ENCODE assay signal across 41 mouse cellular contexts in the genomic region with DNA sequence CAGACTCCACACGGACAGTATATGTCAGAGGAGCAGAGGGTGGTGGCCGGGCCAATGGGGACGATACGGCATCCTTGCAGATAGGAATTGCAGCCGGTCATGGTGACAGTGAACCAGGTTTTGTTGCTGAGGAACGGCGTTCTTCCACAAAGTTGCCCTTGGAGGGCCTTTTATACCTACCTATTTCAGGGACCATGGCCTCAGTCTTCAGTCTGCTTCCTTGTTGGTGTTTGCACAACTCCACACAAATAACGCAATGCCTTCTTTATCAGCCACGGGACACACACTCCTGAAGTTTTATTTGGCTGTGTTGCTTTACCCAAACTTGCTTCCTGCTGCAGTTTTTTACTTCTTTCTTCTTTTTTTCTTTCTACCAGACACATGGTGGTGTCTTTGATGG. TPM values are rescaled to one million over a fixed set of nuclear protein-coding genes. Genes with fewer than 3 reads are reported as not detected.
"Had no signal": no experiment of that assay in that cellular context is flagged by ENCODE, and none has a peak within 500 bp of the region (broad histone marks: within the 10 kb centered on the region; RNA-seq: fewer than 3 reads in every experiment).

A gene (minus strand): TSS at position 101 of the 400 bp plus-strand sequence.

- H3K9me3 ChIP-seq: heart, embryonic 10.5 days; heart, embryonic 12.5 days; heart, embryonic 13.5 days; heart, embryonic 15.5 days; hindbrain, embryonic 10.5 days; hindbrain, embryonic 12.5 days; hindbrain, embryonic 13.5 days; hindbrain, embryonic 15.5 days; intestine, embryonic 15.5 days; kidney, embryonic 15.5 days had no signal

- ATAC-seq: hindbrain, embryonic 16.5 days; hindbrain, postnatal 0 days; inflammation-experienced regulatory T-cells, adult 6 months; intestine, embryonic 15.5 days; intestine, embryonic 16.5 days; intestine, postnatal 0 days had no signal

- H3K36me3 ChIP-seq: heart, embryonic 10.5 days; heart, embryonic 12.5 days; heart, embryonic 13.5 days; heart, embryonic 15.5 days; hindbrain, embryonic 10.5 days; hindbrain, embryonic 12.5 days; hindbrain, embryonic 13.5 days; hindbrain, embryonic 15.5 days; intestine, embryonic 15.5 days; kidney, embryonic 15.5 days had no signal

- H3K4me3 ChIP-seq: heart, embryonic 10.5 days; heart, embryonic 12.5 days; heart, embryonic 13.5 days; heart, embryonic 15.5 days; hindbrain, embryonic 10.5 days; hindbrain, embryonic 12.5 days; hindbrain, embryonic 13.5 days; hindbrain, embryonic 15.5 days; intestine, embryonic 15.5 days; kidney, embryonic 15.5 days; layer of hippocampus, adult 2 months had no signal

- H3K27me3 ChIP-seq: heart, embryonic 12.5 days; heart, embryonic 13.5 days; heart, embryonic 15.5 days; hindbrain, embryonic 12.5 days; hindbrain, embryonic 13.5 days; hindbrain, embryonic 15.5 days; intestine, embryonic 15.5 days; kidney, embryonic 15.5 days had no signal

- H3K4me1 ChIP-seq: heart, embryonic 10.5 days; heart, embryonic 12.5 days; heart, embryonic 15.5 days; hindbrain, embryonic 10.5 days; hindbrain, embryonic 12.5 days; hindbrain, embryonic 13.5 days; hindbrain, embryonic 15.5 days; intestine, embryonic 15.5 days; kidney, embryonic 15.5 days had no signal

RNA-seq across cellular contexts. Expression of the gene that starts here (rescaled TPM):
- total RNA-seq: heart, postnatal 10 days; heart, postnatal 14 days; heart, postnatal 25 days; heart, postnatal 36 days; heart, postnatal 4 days; hematopoietic stem cell, adult 5-6 weeks; hindbrain, postnatal 0 days; layer of hippocampus, adult 18-20 months; layer of hippocampus, adult 2 months; layer of hippocampus, adult 8-10 months; layer of hippocampus, postnatal 10 days; layer of hippocampus, postnatal 14 days; layer of hippocampus, postnatal 25 days; layer of hippocampus, postnatal 36 days; left cerebral cortex, adult 18-20 months had no signal
- polyA plus RNA-seq: heart, embryonic 10.5 days; heart, embryonic 11.5 days; heart, embryonic 12.5 days; heart, embryonic 13.5 days; heart, embryonic 14.5 days; heart, embryonic 15.5 days; heart, embryonic 16.5 days; heart, postnatal 0 days; hindbrain, embryonic 10.5 days; hindbrain, embryonic 11.5 days; hindbrain, embryonic 12.5 days; hindbrain, embryonic 13.5 days; hindbrain, embryonic 14.5 days; hindbrain, embryonic 15.5 days; hindbrain, embryonic 16.5 days; hindbrain, postnatal 0 days; inflammation-experienced regulatory T-cells, adult 6 months; intestine, embryonic 14.5 days; intestine, embryonic 15.5 days; intestine, embryonic 16.5 days; intestine, postnatal 0 days; kidney, adult 2 months; kidney, embryonic 14.5 days; kidney, embryonic 15.5 days; kidney, embryonic 16.5 days; kidney, postnatal 0 days; large intestine, adult 2 months had no signal
